Mouse (Mus musculus): Measurements from ENCODE around the gene Repin1. TPM values are rescaled to one million over a fixed set of nuclear protein-coding genes. Genes with fewer than 3 reads are reported as not detected.

The Repin1 gene
- polyA plus RNA-seq, 1 experiment from 2014 or later = 37.4 TPM

GRCm38 (mm10) chr6:48628377-48628776, 34.7 kb downstream of the Repin1 start:
- no peak overlapping the region for H3K9ac ChIP-seq
- no peaks in the 10 kb centered on the region for H3K9me3 ChIP-seq (ENCODE audit: control insufficient read depth, low read length)
- H3K4me2 ChIP-seq (replicated peaks) = no peak overlapping the region
- no peaks in the 10 kb centered on the region for H3K36me3 ChIP-seq (replicated peaks; ENCODE audit: control insufficient read depth, insufficient read depth)
- DNase-seq (ENCODE audit: low spot score) = no peak
- H3K4me3 ChIP-seq (replicated peaks; ENCODE audit: low read length) = no peak overlapping the region
- H3K27me3 ChIP-seq (ENCODE audit: control insufficient read depth, insufficient read depth, low read length) = peaks cover 18% of the 10 kb centered on the region
- 79% methylated on average over 3 of the region's 3 CpGs for WGBS
- H3K4me1 ChIP-seq (replicated peaks; ENCODE audit: control insufficient read depth, insufficient read depth, low read length) = peaks cover 12% of the 10 kb centered on the region
- no peak for ATAC-seq (ENCODE audit: low FRiP score)
- H3K27ac ChIP-seq = no peak overlapping the region

GRCm38 (mm10) chr6:48628808-48629660, 35.4 kb downstream of the Repin1 start:
- Histone ChIP-seq H3K4me3 (replicated peaks; ENCODE audit: low read length) (peak overlapping the region; percentile 44), H3K4me2 (replicated peaks) (peak overlapping the region; percentile 87), H3K27ac (peak overlapping the region; percentile 49; the same call in 1 of the 2 replicates), H3K27me3 (ENCODE audit: control insufficient read depth, insufficient read depth, low read length) (peaks cover 18% of the 10 kb centered on the region), H3K9me3 (ENCODE audit: control insufficient read depth, low read length) (no peaks in the 10 kb centered on the region), H3K36me3 (replicated peaks; ENCODE audit: control insufficient read depth, insufficient read depth) (no peaks in the 10 kb centered on the region), H3K9ac (peak overlapping the region; percentile 64), H3K4me1 (replicated peaks; ENCODE audit: control insufficient read depth, insufficient read depth, low read length) (peaks cover 12% of the 10 kb centered on the region)
- DNase-seq (ENCODE audit: low spot score) (peak; percentile 31), ATAC-seq (ENCODE audit: low FRiP score) (peak; percentile 64)
- WGBS = 5% methylated on average over 54 of the region's 54 CpGs

- Histone ChIP-seq H3K27me3 (ENCODE audit: control insufficient read depth, insufficient read depth, low read length) (peaks cover 18% of the 10 kb centered on the region), H3K4me3 (replicated peaks; ENCODE audit: low read length) (peak overlapping the region; percentile 44), H3K4me1 (replicated peaks; ENCODE audit: control insufficient read depth, insufficient read depth, low read length) (peaks cover 12% of the 10 kb centered on the region), H3K9me3 (ENCODE audit: control insufficient read depth, low read length) (no peaks in the 10 kb centered on the region), H3K27ac (peak overlapping the region; percentile 49; the same call in 1 of the 2 replicates), H3K4me2 (replicated peaks) (peak overlapping the region; percentile 87), H3K36me3 (replicated peaks; ENCODE audit: control insufficient read depth, insufficient read depth) (no peaks in the 10 kb centered on the region), H3K9ac (peak overlapping the region; percentile 64)
- DNase-seq (ENCODE audit: low spot score) = no peak
- WGBS = 21% methylated on average over 13 of the region's 13 CpGs
- no peak; the same call in 1 of the 2 replicates for ATAC-seq (ENCODE audit: low FRiP score)
These were observed 36.0 kb downstream of the Repin1 start for GRCm38 (mm10) chr6:48629661-48630034.

- no peak for DNase-seq (ENCODE audit: low spot score)
- Histone ChIP-seq H3K36me3 (replicated peaks; ENCODE audit: control insufficient read depth, insufficient read depth) (no peaks in the 10 kb centered on the region), H3K4me2 (replicated peaks) (no peak overlapping the region), H3K9me3 (ENCODE audit: control insufficient read depth, low read length) (no peaks in the 10 kb centered on the region), H3K4me3 (replicated peaks; ENCODE audit: low read length) (no peak overlapping the region), H3K27me3 (ENCODE audit: control insufficient read depth, insufficient read depth, low read length) (peaks cover 15% of the 10 kb centered on the region), H3K27ac (no peak overlapping the region), H3K9ac (no peak overlapping the region), H3K4me1 (replicated peaks; ENCODE audit: control insufficient read depth, insufficient read depth, low read length) (peaks cover 12% of the 10 kb centered on the region)
- no peak for ATAC-seq (ENCODE audit: low FRiP score)
- 94% methylated on average over 8 of the region's 8 CpGs for WGBS
These were observed 37.1 kb downstream of the Repin1 start for GRCm38 (mm10) chr6:48630831-48631230.

- no peaks in the 10 kb centered on the region for H3K36me3 ChIP-seq (replicated peaks; ENCODE audit: control insufficient read depth, insufficient read depth)
- DNase-seq (ENCODE audit: low spot score) = no peak
- 85% methylated on average over 2 of the region's 2 CpGs for WGBS
- no peak overlapping the region for H3K27ac ChIP-seq
- no peak overlapping the region for H3K4me2 ChIP-seq (replicated peaks)
- H3K4me1 ChIP-seq (replicated peaks; ENCODE audit: control insufficient read depth, insufficient read depth, low read length) = 0 out of 2 replicates have a peak, but pooled peaks cover under 1% of the 10 kb centered on the region
- no peak overlapping the region for H3K9ac ChIP-seq
- no peak overlapping the region for H3K4me3 ChIP-seq (replicated peaks; ENCODE audit: low read length)
- H3K9me3 ChIP-seq (ENCODE audit: control insufficient read depth, low read length) = no peaks in the 10 kb centered on the region
- ATAC-seq (ENCODE audit: low FRiP score) = no peak
- H3K27me3 ChIP-seq (ENCODE audit: control insufficient read depth, insufficient read depth, low read length) = no peaks in the 10 kb centered on the region
These were observed 41.4 kb downstream of the Repin1 start for GRCm38 (mm10) chr6:48635105-48635504.

GRCm38 (mm10) chr6:48636515-48636914, 42.8 kb downstream of the Repin1 start:
- Histone ChIP-seq H3K4me3 (replicated peaks; ENCODE audit: low read length) (no peak overlapping the region), H3K27ac (no peak overlapping the region), H3K9ac (no peak overlapping the region), H3K36me3 (replicated peaks; ENCODE audit: control insufficient read depth, insufficient read depth) (no peaks in the 10 kb centered on the region), H3K4me2 (replicated peaks) (no peak overlapping the region), H3K4me1 (replicated peaks; ENCODE audit: control insufficient read depth, insufficient read depth, low read length) (no peaks in the 10 kb centered on the region), H3K9me3 (ENCODE audit: control insufficient read depth, low read length) (no peaks in the 10 kb centered on the region), H3K27me3 (ENCODE audit: control insufficient read depth, insufficient read depth, low read length) (no peaks in the 10 kb centered on the region)
- 33% methylated on average over 6 of the region's 6 CpGs for WGBS
- DNase-seq (ENCODE audit: low spot score) = no peak
- no peak for ATAC-seq (ENCODE audit: low FRiP score)

GRCm38 (mm10) chr6:48637811-48638500, 44.3 kb downstream of the Repin1 start:
- DNase-seq (ENCODE audit: low spot score) (no peak), ATAC-seq (ENCODE audit: low FRiP score) (no peak)
- H3K4me3 ChIP-seq (replicated peaks; ENCODE audit: low read length) = no peak overlapping the region
- H3K4me2 ChIP-seq (replicated peaks) = no peak overlapping the region
- H3K9me3 ChIP-seq (ENCODE audit: control insufficient read depth, low read length) = no peaks in the 10 kb centered on the region
- 67% methylated on average over 6 of the region's 6 CpGs for WGBS
- H3K36me3 ChIP-seq (replicated peaks; ENCODE audit: control insufficient read depth, insufficient read depth) = no peaks in the 10 kb centered on the region
- H3K27me3 ChIP-seq (ENCODE audit: control insufficient read depth, insufficient read depth, low read length) = no peaks in the 10 kb centered on the region
- no peaks in the 10 kb centered on the region for H3K4me1 ChIP-seq (replicated peaks; ENCODE audit: control insufficient read depth, insufficient read depth, low read length)
- no peak overlapping the region for H3K27ac ChIP-seq
- H3K9ac ChIP-seq = no peak overlapping the region

GRCm38 (mm10) chr6:48638553-48638952, 44.9 kb downstream of the Repin1 start:
- ATAC-seq (ENCODE audit: low FRiP score) (no peak), DNase-seq (ENCODE audit: low spot score) (no peak)
- 77% methylated on average over 2 of the region's 2 CpGs for WGBS
- no peak overlapping the region for H3K4me3 ChIP-seq (replicated peaks; ENCODE audit: low read length)
- H3K9ac ChIP-seq = no peak overlapping the region
- H3K27me3 ChIP-seq (ENCODE audit: control insufficient read depth, insufficient read depth, low read length) = no peaks in the 10 kb centered on the region
- H3K36me3 ChIP-seq (replicated peaks; ENCODE audit: control insufficient read depth, insufficient read depth) = no peaks in the 10 kb centered on the region
- H3K4me1 ChIP-seq (replicated peaks; ENCODE audit: control insufficient read depth, insufficient read depth, low read length) = no peaks in the 10 kb centered on the region
- H3K9me3 ChIP-seq (ENCODE audit: control insufficient read depth, low read length) = no peaks in the 10 kb centered on the region
- H3K27ac ChIP-seq = no peak overlapping the region
- H3K4me2 ChIP-seq (replicated peaks) = no peak overlapping the region

GRCm38 (mm10) chr6:48641391-48641790, 47.7 kb downstream of the Repin1 start:
- 82% methylated on average over 6 of the region's 6 CpGs for WGBS
- Histone ChIP-seq H3K27me3 (ENCODE audit: control insufficient read depth, insufficient read depth, low read length) (no peaks in the 10 kb centered on the region), H3K36me3 (replicated peaks; ENCODE audit: control insufficient read depth, insufficient read depth) (no peaks in the 10 kb centered on the region), H3K9me3 (ENCODE audit: control insufficient read depth, low read length) (no peaks in the 10 kb centered on the region), H3K4me2 (replicated peaks) (no peak overlapping the region), H3K9ac (no peak overlapping the region), H3K4me3 (replicated peaks; ENCODE audit: low read length) (no peak overlapping the region), H3K27ac (no peak overlapping the region), H3K4me1 (replicated peaks; ENCODE audit: control insufficient read depth, insufficient read depth, low read length) (no peaks in the 10 kb centered on the region)
- DNase-seq (ENCODE audit: low spot score) = no peak
- ATAC-seq (ENCODE audit: low FRiP score) = no peak
